Mouse (Mus musculus) MEL (cell line): ENCODE data around the gene Ocel1.

ENCODE experiments used
- CHD2 ChIP-seq: IDR thresholded peaks from 2 replicates; pipeline ENCODE4 v1.6.1; 2011; ENCODE audit warnings: low read length, improper control_type of control experiment
- CTCF ChIP-seq, 3 experiments: IDR thresholded peaks in 2 of 3; conservative IDR thresholded peaks in 1 of 3; 2 replicates each; pipeline ENCODE4 v1.5.1; 2011 to 2012; ENCODE audit warnings: low read length in 3 of 3, low read depth in 2 of 3, mild to moderate bottlenecking in 2 of 3, improper control_type of control experiment in 1 of 3, inconsistent platforms in 1 of 3, mixed read lengths in 1 of 3, moderate library complexity in 1 of 3; ENCODE audit not compliant: control insufficient read depth in 1 of 3, insufficient read depth in 1 of 3, poor library complexity in 1 of 3, severe bottlenecking in 1 of 3
- EP300 ChIP-seq, 2 experiments: IDR thresholded peaks; 2 replicates each; pipeline ENCODE4 v1.6.1; 2011; ENCODE audit warnings: improper control_type of control experiment in 2 of 2, low read length in 2 of 2, low read depth in 1 of 2, mild to moderate bottlenecking in 1 of 2
- GABPA ChIP-seq: IDR thresholded peaks from 2 replicates; pipeline ENCODE4 v1.6.1; 2012; ENCODE audit warnings: low read depth, mild to moderate bottlenecking, inconsistent platforms, low read length, improper control_type of control experiment, moderate library complexity
- GATA1 ChIP-seq: IDR thresholded peaks from 2 replicates; pipeline ENCODE4 v1.6.1; 2011; ENCODE audit warnings: low read depth, low read length, improper control_type of control experiment
- MEF2A ChIP-seq: IDR thresholded peaks from 2 replicates; pipeline ENCODE4 v1.6.1; 2014; ENCODE audit warnings: low read depth, mild to moderate bottlenecking, inconsistent platforms, low read length, improper control_type of control experiment; ENCODE audit not compliant: poor library complexity, insufficient replicate concordance, severe bottlenecking; ENCODE audit errors: extremely low read depth
- MYC ChIP-seq: IDR thresholded peaks from 2 replicates; pipeline ENCODE4 v1.6.1; 2011; ENCODE audit warnings: low read depth, mild to moderate bottlenecking, low read length, improper control_type of control experiment, moderate library complexity
- NRF1 ChIP-seq: IDR thresholded peaks from 2 replicates; pipeline ENCODE4 v1.6.1; 2014; ENCODE audit warnings: low read depth, mild to moderate bottlenecking, inconsistent platforms, low read length, improper control_type of control experiment, moderate library complexity; ENCODE audit not compliant: poor library complexity, insufficient read depth, severe bottlenecking
- POLR2A ChIP-seq, 2 experiments: IDR thresholded peaks; 2 replicates each; pipeline ENCODE4 v1.6.1; 2011 to 2012; ENCODE audit warnings: low read length in 2 of 2, mild to moderate bottlenecking in 2 of 2, control low read depth in 1 of 2, improper control_type of control experiment in 1 of 2, low read depth in 1 of 2, moderate library complexity in 1 of 2; ENCODE audit not compliant: control insufficient read depth in 1 of 2, insufficient read depth in 1 of 2, poor library complexity in 1 of 2
- POLR2AphosphoS5 ChIP-seq: IDR thresholded peaks from 2 replicates; pipeline ENCODE4 v1.6.1; 2012; ENCODE audit warnings: low read depth, borderline replicate concordance, mild to moderate bottlenecking, inconsistent platforms, low read length, moderate library complexity, mixed read lengths
- TAL1 ChIP-seq: IDR thresholded peaks from 2 replicates; pipeline ENCODE4 v1.6.1; 2012; ENCODE audit warnings: mild to moderate bottlenecking, inconsistent platforms, low read length, moderate library complexity, mixed read lengths
- TBP ChIP-seq: IDR thresholded peaks from 2 replicates; pipeline ENCODE4 v1.8.0; 2011; ENCODE audit warnings: low read depth, low read length, improper control_type of control experiment
- USF1 ChIP-seq: IDR thresholded peaks from 2 replicates; pipeline ENCODE4 v1.6.1; 2014; ENCODE audit warnings: low read depth, mild to moderate bottlenecking, inconsistent platforms, low read length, improper control_type of control experiment, moderate library complexity
- ZC3H11A ChIP-seq: IDR thresholded peaks from 2 replicates; pipeline ENCODE4 v1.6.1; 2012; ENCODE audit warnings: low read depth, mild to moderate bottlenecking, inconsistent platforms, low read length, improper control_type of control experiment

- no peak for TF ChIP-seq MEF2A
- no peak for TF ChIP-seq CHD2
- no peak for TF ChIP-seq TAL1
- no peak; a peak in 1 of 4 replicates for TF ChIP-seq POLR2A (IDR thresholded peaks at IDR 0.05; ENCODE audit: control insufficient read depth in 1 of 2, insufficient read depth in 1 of 2, low read depth in 1 of 2, low read length in 2 of 2, poor library complexity in 1 of 2)
- TF ChIP-seq CTCF (IDR thresholded peaks at IDR 0.05 in 2 of 3, conservative IDR thresholded peaks at IDR 0.05 in 1 of 3; ENCODE audit: control insufficient read depth in 1 of 3, insufficient read depth in 1 of 3, low read depth in 2 of 3, low read length in 3 of 3, poor library complexity in 1 of 3, severe bottlenecking in 1 of 3) = no peak
- TF ChIP-seq POLR2AphosphoS5 = no peak
- TF ChIP-seq TBP = no peak
- no peak for TF ChIP-seq GABPA
- no peak for TF ChIP-seq GATA1
- no peak for TF ChIP-seq USF1
- no peak for TF ChIP-seq EP300 (IDR thresholded peaks at IDR 0.05; ENCODE audit: low read depth in 1 of 2, low read length in 2 of 2)
- TF ChIP-seq ZC3H11A = no peak
- TF ChIP-seq MYC = peak; percentile 85; the same call in 1 of the 2 replicates
- no peak for TF ChIP-seq NRF1
These were observed 325 bp upstream of the Ocel1 start for GRCm38 (mm10) chr8:71370711-71371235.
